Mouse (Mus musculus): ENCODE data around the gene Rhov. TPM values are rescaled to one million over a fixed set of nuclear protein-coding genes. Genes with fewer than 3 reads are reported as not detected.
A peak's percentile ranks its signal among the peaks of the same experiment; 100 is the strongest.

The Rhov gene
- 3.0 and 3.1 TPM in 2 replicates for polyA plus RNA-seq (2015; fragmentation: Nextera tagmentation; extraction: Ambion mirVana)

DNA sequence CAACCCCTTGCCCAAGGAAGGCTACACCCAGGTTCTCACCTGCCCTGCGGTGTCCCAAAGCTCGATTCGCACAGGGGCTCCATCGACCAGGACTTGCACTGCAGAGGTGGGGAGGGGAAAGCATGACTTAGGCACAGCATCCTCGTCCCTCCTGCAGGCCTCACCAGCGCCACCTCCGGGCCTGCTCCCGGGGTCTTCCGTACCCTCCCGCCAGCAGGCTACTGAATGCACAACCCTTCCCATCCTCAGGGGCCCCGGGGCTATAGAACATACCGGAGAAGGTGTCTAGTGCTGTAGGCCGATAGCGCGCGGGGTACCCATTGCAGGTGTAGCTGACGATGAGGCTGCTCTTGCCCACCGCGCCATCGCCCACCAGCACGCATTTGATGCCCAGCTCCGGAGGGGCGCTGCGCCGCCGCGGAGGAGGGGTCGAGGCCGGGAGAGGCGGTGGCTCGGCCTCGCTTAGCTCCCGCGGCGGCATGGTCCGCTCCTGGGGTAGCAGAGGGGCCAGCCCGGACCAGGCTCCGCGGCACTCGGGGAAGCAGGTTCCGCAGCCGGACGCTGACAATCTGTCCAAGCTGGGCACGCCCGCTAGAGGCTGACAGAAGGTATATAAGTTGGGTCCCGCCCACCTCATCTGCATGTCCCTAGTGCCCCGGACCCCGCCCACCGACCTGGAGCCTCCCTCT is at the start of gene Rhov:
Rhov (minus strand) TSS at position 630 of the 689 bp plus-strand sequence.
- Histone ChIP-seq H3K4me1 (ENCODE audit: insufficient read depth, low read depth, low read length) (0 out of 2 replicates have a peak, but pooled peaks cover 4% of the 10 kb centered on the region), H3K27me3 (replicated peaks; ENCODE audit: insufficient read depth, low read length) (no peaks in the 10 kb centered on the region), H3K4me3 (ENCODE audit: low read depth, low read length) (peak within 1 kb of the TSS; percentile 49), H3K9ac (replicated peaks; ENCODE audit: low read depth) (no peak within 1 kb of the TSS), H3K4me2 (replicated peaks; ENCODE audit: low read depth, low read length) (peak within 1 kb of the TSS; percentile 97), H3K27ac (ENCODE audit: low read length) (no peak within 1 kb of the TSS), H3K36me3 (ENCODE audit: insufficient read depth, low read length) (no peaks in the 10 kb centered on the region), H3K9me3 (ENCODE audit: low read length) (no peaks in the 10 kb centered on the region)
- ATAC-seq (peak; percentile 87), DNase-seq (ENCODE audit: low spot score) (peak; percentile 90)
- WGBS, result 2% methylated on average over 49 of the region's 49 CpGs
- TF ChIP-seq EP300 (IDR thresholded peaks at IDR 0.05) (no peak), CTCF (IDR thresholded peaks at IDR 0.05) (peak; percentile 54)

DNA sequence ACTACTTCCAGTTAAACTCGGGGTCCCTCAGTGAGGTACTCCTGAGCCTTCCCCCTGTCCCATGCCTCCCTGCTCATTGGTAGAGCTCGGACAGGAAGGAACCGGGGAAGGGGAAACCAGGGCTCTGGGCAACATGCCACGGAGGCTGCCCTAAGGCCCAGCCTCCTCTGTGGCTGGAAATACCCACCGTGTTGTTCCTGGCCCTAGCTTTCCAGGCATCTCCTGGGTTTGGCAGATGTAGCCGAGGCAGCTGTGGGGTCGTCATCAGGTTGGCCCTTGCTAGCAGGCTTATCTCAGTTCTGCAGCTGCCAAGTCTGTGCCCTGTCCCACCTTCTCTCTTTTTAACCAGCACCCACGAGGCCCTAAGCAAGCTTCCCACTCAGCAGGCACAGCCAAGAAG is 49.5 kb upstream of the Rhov start:
- peaks cover 8% of the 10 kb centered on the region for H3K27me3 ChIP-seq (replicated peaks; ENCODE audit: insufficient read depth, low read length)
- H3K27ac ChIP-seq (ENCODE audit: low read length), result no peak overlapping the region

DNA sequence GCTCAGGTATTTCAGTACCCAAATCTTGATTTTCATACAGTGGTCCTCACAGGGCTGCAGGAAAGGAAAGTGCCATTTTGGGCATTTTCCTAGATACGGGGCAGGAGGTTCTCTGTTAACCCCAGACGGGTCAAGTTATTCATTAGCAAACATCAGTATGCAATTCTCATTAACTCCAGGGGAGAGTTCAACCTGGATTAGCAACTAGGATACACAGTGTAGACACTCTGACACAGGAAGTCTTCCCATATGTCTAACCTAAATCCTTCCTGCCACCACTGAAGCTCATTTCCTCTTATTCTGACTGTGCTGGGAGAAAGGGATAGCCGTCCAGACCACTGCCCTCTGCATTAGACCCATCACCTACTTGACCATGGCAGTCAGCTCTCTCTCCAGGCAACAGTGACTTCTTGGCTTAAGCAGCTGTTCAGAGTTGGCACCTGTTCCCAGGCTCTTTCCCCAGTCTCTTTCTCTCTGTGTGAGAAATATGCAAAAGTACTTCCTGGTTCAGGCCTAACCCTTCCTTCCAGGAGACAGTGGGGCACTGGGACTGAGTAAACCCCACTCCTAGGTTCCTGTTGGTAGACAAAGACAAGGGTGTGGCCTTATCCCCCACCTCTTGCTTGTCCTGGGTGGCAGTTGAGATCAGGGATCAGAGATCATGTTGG is 47.1 kb upstream of the Rhov start:
- ATAC-seq, result peak; percentile 16; the same call in 1 of the 2 replicates

More for the DNA sequence above, 49.5 kb upstream of the Rhov start:
- no peaks in the 10 kb centered on the region for H3K9me3 ChIP-seq (ENCODE audit: low read length)
- 50% methylated on average over 8 of the region's 8 CpGs for whole genome bisulfite sequencing
- TF ChIP-seq CTCF (IDR thresholded peaks at IDR 0.05) (no peak), EP300 (IDR thresholded peaks at IDR 0.05) (no peak)
- H3K9ac ChIP-seq (replicated peaks; ENCODE audit: low read depth), result no peak overlapping the region
- H3K4me2 ChIP-seq (replicated peaks; ENCODE audit: low read depth, low read length), result no peak overlapping the region
- H3K4me1 ChIP-seq (ENCODE audit: insufficient read depth, low read depth, low read length), result peaks cover 24% of the 10 kb centered on the region; the same call in 1 of the 2 replicates
- DNase-seq (ENCODE audit: low spot score) (no peak), ATAC-seq (no peak)
- H3K4me3 ChIP-seq (ENCODE audit: low read depth, low read length), result no peak overlapping the region
- no peaks in the 10 kb centered on the region for H3K36me3 ChIP-seq (ENCODE audit: insufficient read depth, low read length)

DNA sequence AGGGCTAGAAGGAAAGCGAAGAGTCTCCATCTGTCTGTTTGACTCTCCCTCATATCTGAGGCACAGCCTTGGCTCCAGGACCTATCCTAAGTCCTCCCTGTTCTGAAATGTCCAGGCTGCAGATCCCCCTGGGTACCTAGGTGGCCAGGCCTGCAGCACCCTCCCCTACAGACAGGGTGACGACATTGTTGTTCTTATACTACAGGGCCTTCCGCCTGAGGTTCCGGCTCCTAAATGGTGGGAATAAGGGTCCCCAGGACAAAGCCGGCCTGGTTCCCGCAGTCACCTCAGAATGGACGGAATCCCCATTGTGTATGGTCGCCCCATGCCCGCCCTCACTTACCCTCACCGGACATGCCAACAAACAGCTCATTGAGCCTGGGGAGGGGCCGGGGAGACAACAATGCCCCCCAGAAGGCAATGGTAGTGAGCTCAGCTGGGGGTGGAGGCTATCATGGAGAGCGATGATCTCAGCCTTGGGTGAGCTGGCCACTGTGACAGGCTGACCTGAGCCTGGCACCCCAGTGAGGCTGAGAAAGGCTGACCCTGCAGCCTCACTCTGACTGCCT is 43.8 kb upstream of the Rhov start:
- peak; percentile 76 for ATAC-seq
- peak overlapping the region; percentile 88 for H3K27ac ChIP-seq (ENCODE audit: low read length)

More for the DNA sequence above, 47.1 kb upstream of the Rhov start:
- Histone ChIP-seq H3K4me1 (ENCODE audit: insufficient read depth, low read depth, low read length) (peaks cover 15% of the 10 kb centered on the region; the same call in 1 of the 2 replicates), H3K9ac (replicated peaks; ENCODE audit: low read depth) (no peak overlapping the region), H3K36me3 (ENCODE audit: insufficient read depth, low read length) (no peaks in the 10 kb centered on the region), H3K27ac (ENCODE audit: low read length) (peak overlapping the region; percentile 32), H3K4me3 (ENCODE audit: low read depth, low read length) (no peak overlapping the region), H3K4me2 (replicated peaks; ENCODE audit: low read depth, low read length) (no peak overlapping the region), H3K27me3 (replicated peaks; ENCODE audit: insufficient read depth, low read length) (no peaks in the 10 kb centered on the region; the same call in 1 of the 2 replicates), H3K9me3 (ENCODE audit: low read length) (no peaks in the 10 kb centered on the region)
- 43% methylated on average over 3 of the region's 3 CpGs for WGBS
- peak; percentile 65 for DNase-seq (ENCODE audit: low spot score)
- TF ChIP-seq EP300 (IDR thresholded peaks at IDR 0.05) (no peak), CTCF (IDR thresholded peaks at IDR 0.05) (no peak)

DNA sequence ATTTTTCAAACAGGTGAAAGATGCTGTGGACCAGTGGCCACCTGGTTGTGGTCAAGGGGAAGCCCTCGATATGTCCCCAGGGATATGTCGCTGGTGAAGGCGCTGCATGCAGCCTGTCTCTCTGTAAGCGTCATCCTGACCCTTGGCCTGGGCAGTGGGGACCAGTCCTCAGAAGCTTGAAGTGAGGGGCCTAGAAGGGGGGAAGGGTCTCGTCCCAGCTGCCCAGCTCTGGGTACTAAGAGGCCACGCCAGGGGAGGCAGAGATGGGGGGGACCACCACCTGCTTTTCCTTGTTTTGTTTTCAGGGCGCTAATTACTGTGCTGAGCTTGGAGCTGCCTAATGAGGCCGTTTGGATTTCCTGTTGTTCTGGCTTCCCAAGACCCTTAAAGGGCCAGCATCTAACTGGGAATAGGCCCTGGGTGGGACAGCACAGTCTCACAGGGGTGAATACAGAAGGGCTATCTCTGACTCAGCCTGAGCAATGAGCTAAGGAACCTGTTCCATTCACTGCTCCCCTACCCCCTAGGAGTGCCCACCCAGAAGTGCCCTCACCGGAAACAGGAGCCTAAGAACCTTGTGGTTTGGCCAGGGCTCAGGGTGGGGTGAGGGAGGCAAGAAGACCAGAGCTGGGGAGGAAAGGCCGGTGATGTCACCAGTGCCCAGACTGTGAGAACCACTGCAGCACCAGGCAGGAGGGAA is 42.9 kb upstream of the Rhov start:
- ATAC-seq, result peak; percentile 71

More for the DNA sequence above, 43.8 kb upstream of the Rhov start:
- H3K9me3 ChIP-seq (ENCODE audit: low read length), result no peaks in the 10 kb centered on the region
- H3K36me3 ChIP-seq (ENCODE audit: insufficient read depth, low read length), result no peaks in the 10 kb centered on the region
- H3K4me3 ChIP-seq (ENCODE audit: low read depth, low read length), result no peak overlapping the region
- H3K4me2 ChIP-seq (replicated peaks; ENCODE audit: low read depth, low read length), result no peak overlapping the region
- 61% methylated on average over 12 of the region's 12 CpGs for WGBS
- no peak overlapping the region for H3K9ac ChIP-seq (replicated peaks; ENCODE audit: low read depth)
- H3K27me3 ChIP-seq (replicated peaks; ENCODE audit: insufficient read depth, low read length), result no peaks in the 10 kb centered on the region
- DNase-seq (ENCODE audit: low spot score), result peak; percentile 63
- no peak for TF ChIP-seq CTCF (IDR thresholded peaks at IDR 0.05)
- TF ChIP-seq EP300 (IDR thresholded peaks at IDR 0.05), result no peak
- peaks cover 5% of the 10 kb centered on the region; the same call in 1 of the 2 replicates for H3K4me1 ChIP-seq (ENCODE audit: insufficient read depth, low read depth, low read length)

More for the DNA sequence above, 42.9 kb upstream of the Rhov start:
- Histone ChIP-seq H3K4me3 (ENCODE audit: low read depth, low read length) (no peak overlapping the region), H3K36me3 (ENCODE audit: insufficient read depth, low read length) (no peaks in the 10 kb centered on the region), H3K4me2 (replicated peaks; ENCODE audit: low read depth, low read length) (no peak overlapping the region), H3K9me3 (ENCODE audit: low read length) (no peaks in the 10 kb centered on the region), H3K27ac (ENCODE audit: low read length) (peak overlapping the region; percentile 88), H3K9ac (replicated peaks; ENCODE audit: low read depth) (no peak overlapping the region), H3K4me1 (ENCODE audit: insufficient read depth, low read depth, low read length) (peaks cover 5% of the 10 kb centered on the region; the same call in 1 of the 2 replicates), H3K27me3 (replicated peaks; ENCODE audit: insufficient read depth, low read length) (no peaks in the 10 kb centered on the region)
- 37% methylated on average over 10 of the region's 10 CpGs for WGBS
- TF ChIP-seq CTCF (IDR thresholded peaks at IDR 0.05), result no peak
- peak; percentile 60 for TF ChIP-seq EP300 (IDR thresholded peaks at IDR 0.05)
- DNase-seq (ENCODE audit: low spot score), result peak; percentile 59
